Mouse (Mus musculus): ENCODE results near the gene Mmp15.

GRCm38 (mm10) chr8:95409518-95409917 is 57.5 kb downstream of the Mmp15 start:
- TF ChIP-seq MAFK (IDR thresholded peaks at IDR 0.05; ENCODE audit: insufficient read depth, low read depth, low read length) (no peak), HCFC1 (IDR thresholded peaks at IDR 0.05; ENCODE audit: borderline replicate concordance, insufficient read depth, low read length) (no peak), CHD2 (IDR thresholded peaks at IDR 0.05; ENCODE audit: low read depth, low read length) (no peak), ZNF384 (IDR thresholded peaks at IDR 0.05; ENCODE audit: low read depth, low read length) (no peak), ZC3H11A (IDR thresholded peaks at IDR 0.05; ENCODE audit: borderline replicate concordance, low read depth, low read length) (no peak)
